Mouse (Mus musculus): ENCODE measurements around the gene Usp46. TPM values are rescaled to one million over a fixed set of nuclear protein-coding genes. Genes with fewer than 3 reads are reported as not detected.

The Usp46 gene
- 41.6 and 48.1 TPM in 2 replicates for polyA plus RNA-seq (2014; fragmentation: Nextera tagmentation; extraction: Ambion mirVana)

DNA sequence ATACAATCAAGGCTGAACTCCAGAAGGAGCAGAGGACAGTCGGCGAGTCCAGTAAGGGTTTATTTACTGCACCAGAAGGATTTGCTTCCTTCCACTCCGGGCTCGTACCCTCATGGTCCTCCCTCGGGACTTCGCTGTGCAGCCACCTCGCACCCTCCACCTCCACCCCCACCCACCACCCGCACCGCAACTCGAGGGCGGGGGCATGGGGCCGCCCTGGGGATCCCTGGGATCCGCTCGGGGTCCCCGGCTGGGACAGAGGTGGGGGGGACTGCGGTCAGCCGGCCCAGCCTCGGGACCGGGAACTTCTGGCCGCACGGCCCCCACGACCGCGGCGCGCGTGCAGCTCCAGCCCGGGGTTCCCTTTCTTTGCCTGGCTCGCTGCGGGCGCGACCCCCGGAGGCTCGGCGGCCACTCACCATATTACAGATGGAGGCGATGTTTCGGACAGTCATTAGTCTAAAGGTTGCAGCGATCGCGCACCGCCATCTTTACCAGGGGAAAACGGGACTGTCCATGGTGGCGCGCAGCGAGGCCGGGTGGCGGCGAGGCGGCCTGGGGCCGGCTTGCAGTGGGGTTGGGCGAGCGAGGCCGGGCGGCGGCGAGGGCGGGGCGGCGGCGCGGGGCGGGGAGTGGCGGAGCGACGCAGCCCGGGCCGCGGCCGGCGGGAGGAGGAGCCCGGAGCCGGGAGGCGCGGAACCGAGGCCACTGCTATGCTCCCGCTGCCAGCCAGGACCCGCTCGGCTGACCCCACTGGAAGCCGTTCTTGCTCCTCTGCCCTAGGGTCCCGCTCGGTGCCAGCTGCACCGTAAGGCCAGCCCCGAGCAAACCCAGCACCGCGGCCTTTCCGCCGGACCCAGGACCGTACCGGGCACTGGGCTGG lies at the start of gene Usp46:
TSS of gene Usp46 (minus strand) at position 601 of the 883 bp plus-strand sequence.
- Histone ChIP-seq H3K9me3 (ENCODE audit: control insufficient read depth, low read depth, low read length) (no peaks in the 10 kb centered on the region), H3K4me3 (ENCODE audit: low read depth, low read length) (peak within 1 kb of the TSS; percentile 94), H3K4me2 (replicated peaks; ENCODE audit: low read depth, low read length) (peak within 1 kb of the TSS; percentile 51), H3K4me1 (ENCODE audit: control insufficient read depth, insufficient read depth, low read length) (peaks cover 31% of the 10 kb centered on the region), H3K27ac (ENCODE audit: low read length) (peak within 1 kb of the TSS; percentile 96), H3K9ac (replicated peaks; ENCODE audit: low read depth, low read length) (peak within 1 kb of the TSS; percentile 86), H3K36me3 (ENCODE audit: control insufficient read depth, insufficient read depth, low read length) (no peaks in the 10 kb centered on the region), H3K27me3 (ENCODE audit: control insufficient read depth, insufficient read depth, low read length) (no peaks in the 10 kb centered on the region)
- peak; percentile 91 for ATAC-seq (ENCODE audit: insufficient number of reproducible peaks, insufficient read depth, low FRiP score, low read depth)
- WGBS, result under 1% methylated on average over 72 of the region's 89 CpGs

DNA sequence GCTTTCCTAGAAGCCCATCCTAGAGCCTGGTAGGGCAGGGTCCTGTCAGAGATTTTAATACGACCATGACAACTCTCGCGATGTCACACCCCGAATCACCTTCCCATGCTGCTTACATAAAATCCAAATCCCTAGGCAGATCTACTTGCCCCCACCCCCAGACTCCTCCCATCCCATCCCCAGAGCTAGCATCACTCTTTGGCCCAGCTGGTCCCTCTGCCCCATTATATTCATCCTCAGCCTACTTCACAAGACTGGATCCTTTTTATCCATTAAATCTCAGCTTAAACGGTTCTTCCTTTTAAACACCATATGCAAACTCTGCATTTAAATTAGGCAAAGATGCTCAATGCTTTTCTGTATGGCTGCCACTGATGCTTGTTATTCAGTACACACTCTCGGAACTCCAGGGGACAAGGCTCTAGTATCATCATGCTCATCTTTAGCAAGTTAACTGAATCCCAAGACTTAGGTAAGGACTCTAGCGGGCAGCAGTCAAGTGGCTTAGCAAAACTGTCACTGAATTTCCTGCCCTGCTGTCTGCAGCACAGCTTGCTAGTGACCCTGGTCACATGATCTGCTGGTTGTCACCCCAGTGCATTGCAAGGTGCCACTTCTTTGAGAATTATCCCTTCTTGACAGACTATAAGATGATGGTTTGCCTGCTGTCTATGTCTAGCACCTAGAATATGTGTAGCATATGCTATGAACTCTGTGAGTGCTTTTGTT lies 45.9 kb upstream of the Usp46 start:
- Histone ChIP-seq H3K9ac (replicated peaks; ENCODE audit: low read depth, low read length) (no peak overlapping the region), H3K27ac (ENCODE audit: low read length) (no peak overlapping the region), H3K36me3 (ENCODE audit: control insufficient read depth, insufficient read depth, low read length) (no peaks in the 10 kb centered on the region), H3K4me1 (ENCODE audit: control insufficient read depth, insufficient read depth, low read length) (no peaks in the 10 kb centered on the region), H3K4me2 (replicated peaks; ENCODE audit: low read depth, low read length) (no peak overlapping the region), H3K27me3 (ENCODE audit: control insufficient read depth, insufficient read depth, low read length) (no peaks in the 10 kb centered on the region), H3K9me3 (ENCODE audit: control insufficient read depth, low read depth, low read length) (no peaks in the 10 kb centered on the region), H3K4me3 (ENCODE audit: low read depth, low read length) (no peak overlapping the region)
- no peak for ATAC-seq (ENCODE audit: insufficient number of reproducible peaks, insufficient read depth, low FRiP score, low read depth)
- WGBS, result 84% methylated on average over 7 of the region's 7 CpGs

DNA sequence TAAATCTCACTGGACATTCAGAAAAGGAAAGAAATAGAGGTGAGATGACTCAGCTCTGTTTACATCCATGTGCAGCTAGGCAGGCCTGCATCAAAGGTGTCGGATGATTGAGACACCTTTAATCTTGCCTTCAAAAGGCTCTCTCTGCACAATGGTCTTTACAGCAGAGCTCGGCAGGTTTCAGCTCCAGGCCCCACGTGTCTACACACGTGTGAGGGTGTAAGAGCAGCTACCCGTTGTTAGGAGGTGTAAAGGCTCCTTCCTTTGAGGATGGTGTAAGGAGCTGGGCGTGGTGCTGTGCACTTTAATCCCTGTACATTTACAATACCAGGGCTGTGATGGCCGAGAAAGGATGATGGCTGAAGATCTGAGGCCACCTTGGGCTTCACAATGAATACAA lies 37.2 kb upstream of the Usp46 start:
- WGBS, result 55% methylated on average over 7 of the region's 7 CpGs
- Histone ChIP-seq H3K36me3 (ENCODE audit: control insufficient read depth, insufficient read depth, low read length) (no peaks in the 10 kb centered on the region), H3K4me2 (replicated peaks; ENCODE audit: low read depth, low read length) (no peak overlapping the region), H3K4me1 (ENCODE audit: control insufficient read depth, insufficient read depth, low read length) (no peaks in the 10 kb centered on the region), H3K27ac (ENCODE audit: low read length) (no peak overlapping the region), H3K4me3 (ENCODE audit: low read depth, low read length) (no peak overlapping the region), H3K9me3 (ENCODE audit: control insufficient read depth, low read depth, low read length) (no peaks in the 10 kb centered on the region), H3K27me3 (ENCODE audit: control insufficient read depth, insufficient read depth, low read length) (no peaks in the 10 kb centered on the region), H3K9ac (replicated peaks; ENCODE audit: low read depth, low read length) (no peak overlapping the region)
- ATAC-seq (ENCODE audit: insufficient number of reproducible peaks, insufficient read depth, low FRiP score, low read depth), result peak; percentile 89

DNA sequence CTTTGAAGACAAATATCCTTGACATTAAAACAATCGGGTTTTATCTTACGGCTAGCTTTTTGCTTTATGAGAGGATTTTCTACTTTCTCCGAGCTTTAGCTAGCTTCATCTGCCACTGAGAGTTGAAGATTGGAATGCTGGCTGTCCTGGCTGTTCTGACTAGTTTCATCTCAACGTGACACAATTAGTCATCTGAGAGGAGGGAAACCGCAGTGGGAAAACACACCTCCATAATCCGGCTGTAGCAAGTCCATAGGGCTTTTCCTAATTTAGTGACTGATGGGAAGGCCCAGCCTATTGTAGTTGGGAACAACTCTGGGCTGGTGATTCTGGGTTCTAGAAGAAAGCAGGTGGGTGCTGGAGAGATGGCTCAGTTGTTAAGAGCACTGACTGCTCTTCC lies 33.5 kb upstream of the Usp46 start:
- Histone ChIP-seq H3K27me3 (ENCODE audit: control insufficient read depth, insufficient read depth, low read length) (no peaks in the 10 kb centered on the region), H3K4me1 (ENCODE audit: control insufficient read depth, insufficient read depth, low read length) (no peaks in the 10 kb centered on the region), H3K27ac (ENCODE audit: low read length) (no peak overlapping the region), H3K9me3 (ENCODE audit: control insufficient read depth, low read depth, low read length) (no peaks in the 10 kb centered on the region), H3K36me3 (ENCODE audit: control insufficient read depth, insufficient read depth, low read length) (no peaks in the 10 kb centered on the region), H3K4me2 (replicated peaks; ENCODE audit: low read depth, low read length) (no peak overlapping the region), H3K4me3 (ENCODE audit: low read depth, low read length) (no peak overlapping the region), H3K9ac (replicated peaks; ENCODE audit: low read depth, low read length) (no peak overlapping the region)
- 66% methylated on average over 6 of the region's 6 CpGs for WGBS
- no peak for ATAC-seq (ENCODE audit: insufficient number of reproducible peaks, insufficient read depth, low FRiP score, low read depth)

DNA sequence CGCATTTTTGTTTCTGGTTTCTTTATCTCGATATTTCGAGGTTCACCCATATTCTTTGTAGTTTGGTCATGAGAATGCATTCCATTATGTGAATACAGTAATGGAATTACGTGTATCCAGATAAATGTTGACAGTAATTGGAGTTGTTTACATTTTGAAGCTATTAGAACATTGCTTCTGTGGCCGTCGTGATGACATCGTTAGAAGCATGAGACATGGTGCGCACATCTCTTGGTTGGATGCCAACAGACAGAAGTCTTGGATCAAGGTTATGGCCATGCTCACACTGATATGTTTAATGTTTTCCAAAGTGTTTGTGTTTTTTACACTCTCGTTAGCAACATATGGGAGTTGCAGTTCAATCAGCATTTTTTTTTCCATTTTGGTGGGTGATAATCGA lies 30.8 kb upstream of the Usp46 start:
- Histone ChIP-seq H3K27me3 (ENCODE audit: control insufficient read depth, insufficient read depth, low read length) (no peaks in the 10 kb centered on the region), H3K36me3 (ENCODE audit: control insufficient read depth, insufficient read depth, low read length) (peaks cover 8% of the 10 kb centered on the region; the same call in 1 of the 2 replicates), H3K27ac (ENCODE audit: low read length) (no peak overlapping the region), H3K4me2 (replicated peaks; ENCODE audit: low read depth, low read length) (no peak overlapping the region), H3K4me1 (ENCODE audit: control insufficient read depth, insufficient read depth, low read length) (peaks cover 4% of the 10 kb centered on the region; the same call in 1 of the 2 replicates), H3K9ac (replicated peaks; ENCODE audit: low read depth, low read length) (no peak overlapping the region), H3K9me3 (ENCODE audit: control insufficient read depth, low read depth, low read length) (no peaks in the 10 kb centered on the region), H3K4me3 (ENCODE audit: low read depth, low read length) (no peak overlapping the region)
- no peak for ATAC-seq (ENCODE audit: insufficient number of reproducible peaks, insufficient read depth, low FRiP score, low read depth)
- WGBS, result 73% methylated on average over 10 of the region's 10 CpGs

DNA sequence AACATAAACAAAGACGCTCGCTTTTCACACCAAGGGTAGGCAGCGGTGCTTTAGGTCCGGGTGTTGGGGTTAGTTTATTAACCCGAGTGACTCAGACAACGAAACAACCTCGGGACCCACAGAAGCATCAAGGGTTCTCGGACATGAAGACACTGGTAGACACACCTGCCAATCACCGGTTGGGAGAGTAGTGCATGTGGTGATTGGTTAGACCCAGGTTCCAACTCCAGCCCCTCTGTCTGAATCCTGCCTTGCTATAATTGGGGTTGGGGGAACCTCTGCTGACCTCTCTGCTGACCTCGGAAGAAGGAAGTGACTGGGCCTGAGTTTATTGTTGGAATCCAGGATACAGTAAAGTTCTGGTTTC lies 29.6 kb upstream of the Usp46 start:
- no peak overlapping the region for H3K4me2 ChIP-seq (replicated peaks; ENCODE audit: low read depth, low read length)
- no peak overlapping the region for H3K9ac ChIP-seq (replicated peaks; ENCODE audit: low read depth, low read length)
- no peaks in the 10 kb centered on the region for H3K27me3 ChIP-seq (ENCODE audit: control insufficient read depth, insufficient read depth, low read length)
- peaks cover 8% of the 10 kb centered on the region; the same call in 1 of the 2 replicates for H3K36me3 ChIP-seq (ENCODE audit: control insufficient read depth, insufficient read depth, low read length)
- H3K27ac ChIP-seq (ENCODE audit: low read length), result no peak overlapping the region
- H3K9me3 ChIP-seq (ENCODE audit: control insufficient read depth, low read depth, low read length), result no peaks in the 10 kb centered on the region
- no peak for ATAC-seq (ENCODE audit: insufficient number of reproducible peaks, insufficient read depth, low FRiP score, low read depth)
- WGBS, result 52% methylated on average over 10 of the region's 10 CpGs
- no peak overlapping the region for H3K4me3 ChIP-seq (ENCODE audit: low read depth, low read length)
- H3K4me1 ChIP-seq (ENCODE audit: control insufficient read depth, insufficient read depth, low read length), result peaks cover 5% of the 10 kb centered on the region; the same call in 1 of the 2 replicates

DNA sequence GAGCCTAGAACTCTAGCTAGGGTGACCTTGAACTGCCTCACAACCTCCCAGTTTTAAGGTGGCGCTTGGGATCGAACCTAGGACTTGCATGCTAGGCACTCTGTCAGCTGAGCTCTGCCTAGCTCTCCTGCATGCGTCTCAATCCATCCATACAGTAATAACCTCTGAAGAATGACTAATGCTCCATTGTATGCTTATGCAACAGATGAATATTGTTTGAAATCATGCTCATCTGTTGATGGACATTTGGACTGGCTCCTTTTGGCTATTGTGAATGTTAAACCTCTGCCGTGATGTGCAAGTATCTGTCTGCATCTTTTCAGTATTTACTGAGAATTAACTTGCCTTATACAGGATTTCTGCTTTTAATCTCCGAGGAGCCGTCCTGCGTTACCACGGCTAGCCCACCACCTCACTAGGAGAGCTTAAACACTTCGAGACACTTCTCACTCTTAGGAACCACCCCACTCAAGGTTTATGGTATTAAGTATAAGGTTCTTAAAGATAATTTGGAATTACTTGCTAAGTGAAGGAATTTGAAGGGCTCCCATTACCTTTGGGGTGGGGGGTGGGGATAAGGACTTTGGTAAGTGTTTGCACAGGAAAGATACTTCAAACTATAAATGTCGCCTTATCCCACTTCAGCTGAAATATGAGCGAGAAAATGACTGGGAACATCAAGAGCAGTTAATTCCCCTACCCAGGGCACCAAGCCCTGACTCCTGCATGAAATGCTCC lies 29.1 kb upstream of the Usp46 start:
- no peak overlapping the region for H3K4me2 ChIP-seq (replicated peaks; ENCODE audit: low read depth, low read length)
- no peak overlapping the region for H3K9ac ChIP-seq (replicated peaks; ENCODE audit: low read depth, low read length)
- ATAC-seq (ENCODE audit: insufficient number of reproducible peaks, insufficient read depth, low FRiP score, low read depth), result no peak
- H3K36me3 ChIP-seq (ENCODE audit: control insufficient read depth, insufficient read depth, low read length), result peaks cover 8% of the 10 kb centered on the region; the same call in 1 of the 2 replicates
- H3K27me3 ChIP-seq (ENCODE audit: control insufficient read depth, insufficient read depth, low read length), result no peaks in the 10 kb centered on the region
- no peak overlapping the region for H3K4me3 ChIP-seq (ENCODE audit: low read depth, low read length)
- WGBS, result 74% methylated on average over 11 of the region's 11 CpGs
- peaks cover 5% of the 10 kb centered on the region; the same call in 1 of the 2 replicates for H3K4me1 ChIP-seq (ENCODE audit: control insufficient read depth, insufficient read depth, low read length)
- H3K9me3 ChIP-seq (ENCODE audit: control insufficient read depth, low read depth, low read length), result no peaks in the 10 kb centered on the region
- H3K27ac ChIP-seq (ENCODE audit: low read length), result no peak overlapping the region

DNA sequence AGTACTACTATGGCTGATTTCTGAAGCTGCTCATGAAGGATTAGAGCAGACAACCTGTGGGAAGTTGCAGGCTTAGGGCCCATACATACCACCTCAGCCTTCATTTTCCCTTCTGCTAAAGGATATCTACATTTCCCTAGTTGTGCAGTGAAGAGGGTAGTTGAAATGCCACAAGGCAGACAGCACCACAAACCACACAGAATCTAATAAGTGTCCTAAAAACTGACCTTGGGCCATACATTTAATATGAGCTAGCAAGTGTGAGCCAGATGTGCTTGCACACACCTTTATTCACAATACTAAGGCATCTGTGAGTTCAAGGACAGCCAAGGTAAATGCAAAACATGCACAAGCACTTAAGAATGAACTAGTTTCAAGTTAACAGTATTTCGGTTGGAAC lies 27.8 kb upstream of the Usp46 start:
- Histone ChIP-seq H3K9ac (replicated peaks; ENCODE audit: low read depth, low read length) (no peak overlapping the region), H3K9me3 (ENCODE audit: control insufficient read depth, low read depth, low read length) (no peaks in the 10 kb centered on the region), H3K4me3 (ENCODE audit: low read depth, low read length) (no peak overlapping the region), H3K36me3 (ENCODE audit: control insufficient read depth, insufficient read depth, low read length) (peaks cover 8% of the 10 kb centered on the region; the same call in 1 of the 2 replicates), H3K4me2 (replicated peaks; ENCODE audit: low read depth, low read length) (no peak overlapping the region), H3K27ac (ENCODE audit: low read length) (no peak overlapping the region), H3K4me1 (ENCODE audit: control insufficient read depth, insufficient read depth, low read length) (peaks cover 5% of the 10 kb centered on the region; the same call in 1 of the 2 replicates), H3K27me3 (ENCODE audit: control insufficient read depth, insufficient read depth, low read length) (no peaks in the 10 kb centered on the region)
- WGBS, result 97% methylated on average over 1 of the region's 1 CpGs
- ATAC-seq (ENCODE audit: insufficient number of reproducible peaks, insufficient read depth, low FRiP score, low read depth), result no peak

All from stomach, embryonic 14.5 days (tissue).